Mouse (Mus musculus) CH12.LX (cell line): Measurements from ENCODE around the gene Cldn13. TPM values are rescaled to one million over a fixed set of nuclear protein-coding genes. Genes with fewer than 3 reads are reported as not detected.

Experiments used
- DNase-seq: peaks from one replicate; pipeline ENCODE4 v3.0.0-alpha.2; 2013; ENCODE audit errors: extremely low read depth
- H3K27ac ChIP-seq: 2 replicates; pipeline ENCODE4 v1.5.1; 2012; ENCODE audit warnings: low read depth, mild to moderate bottlenecking, control low read depth, moderate library complexity; ENCODE audit not compliant: insufficient read depth
- H3K27me3 ChIP-seq: replicated peaks from 2 replicates; pipeline ENCODE3; 2012; ENCODE audit warnings: inconsistent platforms
- H3K36me3 ChIP-seq, 2 experiments: replicated peaks in 1 of 2; 2 replicates each; pipeline versions ENCODE3 to v1.6.1; 2012; ENCODE audit warnings: inconsistent platforms in 1 of 2, low read length in 1 of 2, mild to moderate bottlenecking in 1 of 2, mixed read lengths in 1 of 2, moderate library complexity in 1 of 2; ENCODE audit not compliant: control insufficient read depth in 1 of 2, insufficient read depth in 1 of 2
- H3K4me1 ChIP-seq, 2 experiments: 2 replicates each; pipeline ENCODE4 v1.6.1; 2012; ENCODE audit warnings: inconsistent platforms in 1 of 2, moderate library complexity in 1 of 2; ENCODE audit not compliant: insufficient read depth in 2 of 2, control insufficient read depth in 1 of 2
- H3K4me2 ChIP-seq: 2 replicates; pipeline ENCODE4 v1.6.1; 2012; ENCODE audit warnings: low read depth, mild to moderate bottlenecking, control low read depth; ENCODE audit not compliant: poor library complexity, insufficient read depth, severe bottlenecking
- H3K4me3 ChIP-seq, 3 experiments: fragments of 150-350 bp in 1 of 3; sonication (generic) in 1 of 3; replicated peaks in 1 of 3; 2 replicates each; pipeline versions ENCODE3 to v1.5.1; 2011 to 2012; ENCODE audit warnings: low read depth in 2 of 3, low read length in 2 of 3, mild to moderate bottlenecking in 2 of 3, moderate library complexity in 2 of 3, control low read depth in 1 of 3, improper control_type of control experiment in 1 of 3, inconsistent platforms in 1 of 3, mixed read lengths in 1 of 3; ENCODE audit not compliant: poor library complexity in 1 of 3
- H3K79me2 ChIP-seq: replicated peaks from 2 replicates; pipeline ENCODE4 v1.6.1; 2012; ENCODE audit warnings: mild to moderate bottlenecking, moderate library complexity; ENCODE audit not compliant: control insufficient read depth, poor library complexity, insufficient read depth, severe bottlenecking; ENCODE audit errors: extremely low read depth
- H3K9ac ChIP-seq: 2 replicates; pipeline ENCODE4 v1.6.1; 2012; ENCODE audit warnings: low read depth, mild to moderate bottlenecking, control low read depth, moderate library complexity; ENCODE audit not compliant: insufficient read depth
- H3K9me3 ChIP-seq: replicated peaks from 2 replicates; pipeline ENCODE3; 2012; ENCODE audit warnings: low read length, inconsistent platforms, mixed read lengths
- CHD1 ChIP-seq: IDR thresholded peaks from 2 replicates; pipeline ENCODE4 v1.6.1; 2012; ENCODE audit warnings: low read depth, low read length, improper control_type of control experiment, inconsistent platforms
- CHD2 ChIP-seq: IDR thresholded peaks from 2 replicates; pipeline ENCODE4 v1.6.1; 2011; ENCODE audit warnings: low read length, improper control_type of control experiment
- CTCF ChIP-seq, 2 experiments: IDR thresholded peaks in 1 of 2; conservative IDR thresholded peaks in 1 of 2; 2 replicates each; pipeline ENCODE4 v1.5.1; 2011 to 2012; ENCODE audit warnings: low read depth in 2 of 2, low read length in 2 of 2, improper control_type of control experiment in 1 of 2, inconsistent platforms in 1 of 2, mild to moderate bottlenecking in 1 of 2, moderate library complexity in 1 of 2
- EP300 ChIP-seq: IDR thresholded peaks from 2 replicates; pipeline ENCODE4 v1.6.1; 2011; ENCODE audit warnings: low read length, improper control_type of control experiment
- HCFC1 ChIP-seq: IDR thresholded peaks from 2 replicates; pipeline ENCODE4 v1.6.1; 2012; ENCODE audit warnings: low read depth, mild to moderate bottlenecking, inconsistent platforms, low read length, improper control_type of control experiment
- IRF4 ChIP-seq: IDR thresholded peaks from 2 replicates; pipeline ENCODE4 v1.6.1; 2014; ENCODE audit warnings: low read depth, mild to moderate bottlenecking, inconsistent platforms, low read length, improper control_type of control experiment
- JUND ChIP-seq: conservative IDR thresholded peaks from 2 replicates; pipeline ENCODE4 v1.6.1; 2011; ENCODE audit warnings: low read depth, low read length, improper control_type of control experiment
- MAFK ChIP-seq: IDR thresholded peaks from 2 replicates; pipeline ENCODE4 v1.6.1; 2011; ENCODE audit warnings: low read length, improper control_type of control experiment; ENCODE audit not compliant: insufficient replicate concordance
- MAX ChIP-seq: IDR thresholded peaks from 2 replicates; pipeline ENCODE4 v1.6.1; 2011; ENCODE audit warnings: low read length, improper control_type of control experiment
- MYC ChIP-seq: IDR thresholded peaks from 2 replicates; pipeline ENCODE4 v1.6.1; 2011; ENCODE audit warnings: low read depth, mild to moderate bottlenecking, improper control_type of control experiment, low read length
- NRF1 ChIP-seq: IDR thresholded peaks from 2 replicates; pipeline ENCODE4 v1.6.1; 2014; ENCODE audit warnings: low read depth, mild to moderate bottlenecking, inconsistent platforms, low read length, improper control_type of control experiment, moderate library complexity
- RAD21 ChIP-seq: IDR thresholded peaks from 2 replicates; pipeline ENCODE4 v1.6.1; 2011; ENCODE audit warnings: low read depth, mild to moderate bottlenecking, low read length, improper control_type of control experiment, moderate library complexity
- SIN3A ChIP-seq: IDR thresholded peaks from 2 replicates; pipeline ENCODE4 v1.6.1; 2012; ENCODE audit warnings: low read length, improper control_type of control experiment, inconsistent platforms
- SMC3 ChIP-seq: IDR thresholded peaks from 2 replicates; pipeline ENCODE4 v1.6.1; 2011; ENCODE audit warnings: low read depth, low read length, improper control_type of control experiment
- TBP ChIP-seq: conservative IDR thresholded peaks from 2 replicates; pipeline ENCODE4 v1.6.1; 2011; ENCODE audit warnings: low read depth, low read length, improper control_type of control experiment
- TCF12 ChIP-seq: IDR thresholded peaks from 2 replicates; pipeline ENCODE4 v1.6.1; 2014; ENCODE audit warnings: low read depth, mild to moderate bottlenecking, inconsistent platforms, low read length, improper control_type of control experiment
- USF1 ChIP-seq: IDR thresholded peaks from 2 replicates; pipeline ENCODE4 v1.6.1; 2014; ENCODE audit warnings: low read depth, mild to moderate bottlenecking, inconsistent platforms, low read length, improper control_type of control experiment
- ZKSCAN1 ChIP-seq: IDR thresholded peaks from 2 replicates; pipeline ENCODE4 v1.6.1; 2012; ENCODE audit warnings: low read depth, inconsistent platforms, low read length, improper control_type of control experiment, borderline replicate concordance
- dilution Hi-C: fragments of 300-500 bp; cut with MboI; formaldehyde crosslinking; loops from 2 replicates; pipeline ENCODE4 v1.14.3; 2020; ENCODE audit warnings: low sequenced_read_pairs; ENCODE audit not compliant: extremely low pct_unique_long_range_greater_than_20kb, extremely low pct_ligation_motif_present
- in situ Hi-C: fragments of 300-500 bp; cut with MboI; formaldehyde crosslinking; loops from 3 replicates; pipeline ENCODE4 v1.14.3; 2019; ENCODE audit warnings: low sequenced_read_pairs, low pct_ligation_motif_present, low pct_unique_long_range_greater_than_20kb, mixed read lengths
- polyA plus RNA-seq: library from polyadenylated mRNA; unstranded; fragments of >175 nt; gene quantifications from 2 replicates; pipeline ENCODE4 v1.2.1, GENCODE M21; 2012; ENCODE audit warnings: low read depth; ENCODE audit not compliant: insufficient read length
- total RNA-seq, 2 experiments: library from RNA; depleted of rRNA; stranded (reverse); fragments of 300-350 nt in 1 of 2; fragments of >200 nt in 1 of 2; gene quantifications; 2 replicates each; pipeline ENCODE4 v1.2.3; 2012 to 2014

The Cldn13 gene
- total and polyA plus RNA-seq, 3 experiments, result not detected

DNA sequence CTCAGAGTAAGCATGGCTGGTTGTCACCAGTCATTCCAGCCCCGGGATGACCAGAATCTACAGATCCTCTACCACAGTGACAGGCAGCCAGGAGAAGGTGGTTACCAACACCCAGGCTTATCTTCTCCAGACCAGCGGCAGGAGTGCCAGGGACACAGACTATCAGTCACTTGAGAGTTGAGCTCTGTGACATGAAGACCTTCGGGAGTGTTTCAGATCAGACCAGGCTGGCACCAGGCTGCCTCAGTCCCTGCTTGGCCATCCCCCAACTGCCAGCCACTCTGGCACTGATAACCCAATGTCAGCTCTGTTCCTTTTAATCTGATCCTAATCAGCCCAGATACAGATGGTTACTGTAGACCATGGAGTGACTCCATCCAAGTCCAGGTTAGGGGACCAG is 3.8 kb upstream of the Cldn13 start:
- Histone ChIP-seq H3K4me3 (no peak overlapping the region), H3K27me3 (peaks cover 71% of the 10 kb centered on the region), H3K27ac (no peak overlapping the region), H3K4me1 (no peaks in the 10 kb centered on the region), H3K36me3 (no peaks in the 10 kb centered on the region), H3K4me2 (no peak overlapping the region), H3K79me2 (no peaks in the 10 kb centered on the region), H3K9ac (no peak overlapping the region), H3K9me3 (peaks cover 10% of the 10 kb centered on the region)
- DNase-seq, result no peak
- dilution Hi-C loops (no loop called here), in situ Hi-C loops (loop anchor here (5.0 to 25.0 kb wide), 3 partner anchors 43 to 193 kb away; partner anchors contain the start of gene Eln)
- no peak for TF ChIP-seq MAFK
- TF ChIP-seq IRF4, result no peak
- no peak for TF ChIP-seq CHD1
- no peak for TF ChIP-seq MAX
- TF ChIP-seq MYC, result no peak
- TF ChIP-seq TCF12, result no peak
- no peak for TF ChIP-seq CTCF (conservative IDR thresholded peaks at IDR 0.05 in 1 of 2, IDR thresholded peaks at IDR 0.05 in 1 of 2; ENCODE audit: low read depth in 2 of 2, low read length in 2 of 2)
- no peak for TF ChIP-seq NRF1
- no peak for TF ChIP-seq USF1
- TF ChIP-seq TBP, result no peak
- TF ChIP-seq JUND, result no peak
- TF ChIP-seq CHD2, result no peak

DNA sequence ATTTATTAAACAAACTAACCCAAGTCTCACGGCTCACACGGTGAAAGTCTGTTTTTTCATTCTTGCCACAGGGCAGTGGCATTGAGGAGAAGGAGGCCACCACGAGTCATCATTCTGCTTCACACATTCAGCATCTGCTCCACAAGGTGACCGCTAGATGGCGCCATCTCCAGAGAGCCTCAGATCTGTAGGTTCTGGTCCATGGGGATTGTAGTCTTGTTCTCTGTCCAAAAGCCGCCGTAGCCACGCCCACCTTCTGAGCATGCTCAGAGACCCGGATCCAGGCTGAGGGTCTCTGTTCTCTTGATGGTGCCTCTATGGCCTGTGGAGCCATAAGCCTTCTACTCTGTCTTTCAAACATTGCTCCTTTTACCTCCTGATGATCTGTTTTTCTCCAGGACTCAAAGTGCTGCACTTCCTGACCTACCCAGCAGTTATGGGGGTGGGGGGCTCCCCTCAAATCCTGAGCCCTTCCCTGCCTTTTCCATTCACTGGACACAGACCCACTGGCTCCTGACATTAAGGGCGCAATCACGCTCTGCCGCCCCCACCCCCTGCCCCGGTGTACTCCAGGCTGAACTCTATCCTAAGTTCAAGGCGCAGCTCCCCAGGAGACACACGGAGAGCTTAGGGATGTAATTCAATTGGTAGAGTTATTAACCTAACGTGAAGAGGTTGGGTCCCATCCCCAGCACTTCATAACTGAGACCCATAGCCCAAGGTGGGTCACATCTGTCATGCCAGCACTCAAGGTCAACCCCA is 2.9 kb upstream of the Cldn13 start:
- H3K79me2 ChIP-seq, result no peaks in the 10 kb centered on the region
- H3K4me2 ChIP-seq, result no peak overlapping the region
- H3K4me3 ChIP-seq, result no peak overlapping the region
- dilution Hi-C loops (no loop called here), in situ Hi-C loops (loop anchor here (5.0 to 25.0 kb wide), 3 partner anchors 44 to 194 kb away; partner anchors contain the start of gene Eln)
- no peaks in the 10 kb centered on the region for H3K4me1 ChIP-seq
- H3K9me3 ChIP-seq, result peaks cover 10% of the 10 kb centered on the region
- H3K27ac ChIP-seq, result no peak overlapping the region
- H3K9ac ChIP-seq, result no peak overlapping the region
- H3K27me3 ChIP-seq, result peaks cover 73% of the 10 kb centered on the region
- TF ChIP-seq EP300 (no peak), JUND (no peak), MAFK (no peak), ZKSCAN1 (no peak), CTCF (conservative IDR thresholded peaks at IDR 0.05 in 1 of 2, IDR thresholded peaks at IDR 0.05 in 1 of 2; ENCODE audit: low read depth in 2 of 2, low read length in 2 of 2) (peak; percentile 68 to 82), TBP (no peak), SMC3 (peak; percentile 73), HCFC1 (no peak), RAD21 (peak; percentile 40), NRF1 (peak; percentile 72), SIN3A (no peak)
- TF ChIP-seq, all 38 proteins: peak for 4
- H3K36me3 ChIP-seq, result no peaks in the 10 kb centered on the region
- peak; percentile 82 for DNase-seq
